In genomic region chr11:65197280-65197679, GRCm38 (mm10) we compare ENCODE assay signal across 9 mouse cellular contexts. TPM values are rescaled to one million over a fixed set of nuclear protein-coding genes. Genes with fewer than 3 reads are reported as not detected.
DNase-seq lines count a peak whose midpoint lies in the region; ATAC-seq and TF ChIP-seq lines count a peak whose summit lies in the region.
"Had no signal": no experiment of that assay in that cellular context is flagged by ENCODE, and none has a peak within 500 bp of the region (broad histone marks: within the 10 kb centered on the region; RNA-seq: fewer than 3 reads in every experiment).

No protein-coding gene starts in this region.

- H3K27me3 ChIP-seq in MEL (ENCODE audit: control insufficient read depth in 1 of 2, insufficient read depth in 2 of 2, low read length in 2 of 2): no peaks in the 10 kb centered on the region
- H3K27me3 ChIP-seq in intestine, postnatal 0 days (replicated peaks; ENCODE audit: control insufficient read depth, insufficient read depth, low read length): no peaks in the 10 kb centered on the region
- H3K27me3 ChIP-seq in limb, embryonic 11.5 days (ENCODE audit: control insufficient read depth, insufficient read depth, low read length): no peaks in the 10 kb centered on the region

- DNase-seq in 3T3-L1 (ENCODE audit: low read depth, low spot score) (peak; percentile 86), MEL (ENCODE audit: low read depth, low spot score) (peak; percentile 55)
- peak; percentile 26 for DNase-seq in cerebellum, adult 11-12 months
- DNase-seq in limb, embryonic 11.5 days (ENCODE audit: low spot score): peak; percentile 89
- peak; percentile 76 for DNase-seq in ovary, postnatal 14 days (ENCODE audit: low spot score)
- no peak for DNase-seq in natural killer cell, adult 2 months (ENCODE audit: low spot score in 2 of 2)

- no peaks in the 10 kb centered on the region for H3K4me1 ChIP-seq in MEL (ENCODE audit: control insufficient read depth in 1 of 2, insufficient read depth in 2 of 2, low read length in 2 of 2)
- H3K4me1 ChIP-seq in intestine, postnatal 0 days (replicated peaks; ENCODE audit: control insufficient read depth, insufficient read depth, low read length): no peaks in the 10 kb centered on the region
- no peaks in the 10 kb centered on the region for H3K4me1 ChIP-seq in limb, embryonic 11.5 days (ENCODE audit: control insufficient read depth, insufficient read depth, low read length)

- peak; percentile 58 to 77 (median 70) for TF ChIP-seq CTCF in MEL (IDR thresholded peaks at IDR 0.05 in 2 of 3, conservative IDR thresholded peaks at IDR 0.05 in 1 of 3; ENCODE audit: control insufficient read depth in 1 of 3, insufficient read depth in 1 of 3, low read depth in 2 of 3, low read length in 3 of 3, poor library complexity in 1 of 3, severe bottlenecking in 1 of 3)
- TF ChIP-seq CTCF in intestine, postnatal 0 days (IDR thresholded peaks at IDR 0.05; ENCODE audit: low read depth): peak; percentile 94

- peak; percentile 81 for ATAC-seq in frontal cortex, adult (ENCODE audit: low TSS enrichment)
- no peak for ATAC-seq in intestine, postnatal 0 days
- ATAC-seq in limb, embryonic 11.5 days (ENCODE audit: insufficient number of reproducible peaks, low FRiP score, low TSS enrichment, low read depth): no peak

- H3K36me3 ChIP-seq in MEL (ENCODE audit: control insufficient read depth in 1 of 2, insufficient read depth in 2 of 2, low read length in 2 of 2): no peaks in the 10 kb centered on the region
- peaks cover 7% of the 10 kb centered on the region; the same call in 1 of the 2 replicates for H3K36me3 ChIP-seq in intestine, postnatal 0 days (ENCODE audit: control insufficient read depth, insufficient read depth)
- no peaks in the 10 kb centered on the region for H3K36me3 ChIP-seq in limb, embryonic 11.5 days (ENCODE audit: control insufficient read depth, insufficient read depth, low read length)

- H3K4me3 ChIP-seq in MEL (ENCODE audit: control insufficient read depth in 1 of 2, insufficient read depth in 1 of 2, low read depth in 2 of 2, low read length in 2 of 2): no peak overlapping the region
- H3K4me3 ChIP-seq in intestine, postnatal 0 days (ENCODE audit: low read depth, low read length): no peak overlapping the region
- H3K4me3 ChIP-seq in limb, embryonic 11.5 days (ENCODE audit: low read depth, low read length): no peak overlapping the region

- 2% methylated on average over 3 of the region's 3 CpGs for WGBS in intestine, postnatal 0 days
- WGBS in limb, embryonic 11.5 days: 7% methylated on average over 3 of the region's 3 CpGs

- H3K9ac ChIP-seq in MEL (ENCODE audit: control insufficient read depth, low read depth, low read length, poor library complexity, severe bottlenecking): no peak overlapping the region
- H3K9ac ChIP-seq in intestine, postnatal 0 days (ENCODE audit: low read depth, low read length): no peak overlapping the region
- no peak overlapping the region for H3K9ac ChIP-seq in limb, embryonic 11.5 days (ENCODE audit: low read length)

- TF ChIP-seq RAD21 in MEL (IDR thresholded peaks at IDR 0.05; ENCODE audit: low read depth, low read length): peak; percentile 77

- no peak for TF ChIP-seq POLR2A in MEL (IDR thresholded peaks at IDR 0.05; ENCODE audit: control insufficient read depth in 1 of 2, insufficient read depth in 1 of 2, low read depth in 1 of 2, low read length in 2 of 2, poor library complexity in 1 of 2)

- no peaks in the 10 kb centered on the region for H3K9me3 ChIP-seq in MEL (replicated peaks; ENCODE audit: insufficient read depth, low read length)
- H3K9me3 ChIP-seq in intestine, postnatal 0 days (ENCODE audit: control insufficient read depth): no peaks in the 10 kb centered on the region
- no peaks in the 10 kb centered on the region for H3K9me3 ChIP-seq in limb, embryonic 11.5 days (ENCODE audit: control insufficient read depth, low read length)

- no peak for TF ChIP-seq EP300 in MEL (IDR thresholded peaks at IDR 0.05; ENCODE audit: low read depth in 1 of 2, low read length in 2 of 2)

- H3K27ac ChIP-seq in MEL (ENCODE audit: control insufficient read depth, low read depth, low read length): no peak overlapping the region
- H3K27ac ChIP-seq in intestine, postnatal 0 days (ENCODE audit: low read depth, low read length): no peak overlapping the region
- H3K27ac ChIP-seq in limb, embryonic 11.5 days (replicated peaks; ENCODE audit: low read depth, low read length): no peak overlapping the region

- no peak overlapping the region for H3K4me2 ChIP-seq in intestine, postnatal 0 days (replicated peaks; ENCODE audit: low read depth)
- H3K4me2 ChIP-seq in limb, embryonic 11.5 days (ENCODE audit: low read depth, severe bottlenecking): no peak overlapping the region

- H3K79me2 ChIP-seq in MEL (ENCODE audit: control insufficient read depth, insufficient read depth, low read length, poor library complexity): no peaks in the 10 kb centered on the region

TF ChIP-seq in MEL, 35 proteins besides CTCF, POLR2A, EP300 and RAD21:
- no peak for TF ChIP-seq POLR2AphosphoS2 (IDR thresholded peaks at IDR 0.05; ENCODE audit: low read length)
- TF ChIP-seq UBTF (IDR thresholded peaks at IDR 0.05; ENCODE audit: borderline replicate concordance, insufficient read depth, low read depth, low read length): no peak
- no peak for TF ChIP-seq RCOR1 (IDR thresholded peaks at IDR 0.05; ENCODE audit: low read depth, low read length)
- no peak for TF ChIP-seq KAT2A (conservative IDR thresholded peaks at IDR 0.05; ENCODE audit: low read depth, low read length)
- TF ChIP-seq POLR2AphosphoS5 (IDR thresholded peaks at IDR 0.05; ENCODE audit: borderline replicate concordance, low read depth, low read length): no peak
- no peak for TF ChIP-seq CHD1 (IDR thresholded peaks at IDR 0.05; ENCODE audit: low read depth, low read length)
- TF ChIP-seq JUND (IDR thresholded peaks at IDR 0.05; ENCODE audit: low read depth, low read length): no peak
- no peak for TF ChIP-seq CHD2 (IDR thresholded peaks at IDR 0.05; ENCODE audit: low read length)
- TF ChIP-seq SMC3 (IDR thresholded peaks at IDR 0.05; ENCODE audit: low read depth, low read length): peak; percentile 78
- TF ChIP-seq ZC3H11A (IDR thresholded peaks at IDR 0.05; ENCODE audit: low read depth, low read length): peak; percentile 67
- no peak for TF ChIP-seq ETS1 (IDR thresholded peaks at IDR 0.05; ENCODE audit: low read depth, low read length)
- TF ChIP-seq MYC (IDR thresholded peaks at IDR 0.05; ENCODE audit: low read depth, low read length): no peak
- no peak for TF ChIP-seq MAZ (IDR thresholded peaks at IDR 0.05; ENCODE audit: low read depth, low read length)

RNA-seq across cellular contexts. Expression of gene Arhgap44, which starts 34.5 kb away (rescaled TPM):
- not detected in 2 replicates for total RNA-seq in MEL (2012; rRNA removed)
- polyA plus RNA-seq in MEL (2012; ENCODE audit: insufficient read depth in 1 of 2, insufficient read length in 2 of 2, low read depth in 1 of 2, low replicate concordance in 2 of 2, missing spikeins in 1 of 2): under 1 TPM in 1 of 2 experiments, not detected in 1; 0.08 TPM
- 10.2 and 11.1 TPM in 2 replicates for polyA plus RNA-seq in intestine, postnatal 0 days (2015; fragmentation: Nextera tagmentation; extraction: Ambion mirVana)
- polyA plus RNA-seq in limb, embryonic 11.5 days (2014; fragmentation: Nextera tagmentation; extraction: Ambion mirVana): 3.0 and 3.9 TPM in 2 replicates

RNA-seq across cellular contexts. Expression of gene 1700086D15Rik, which starts 37.6 kb away (rescaled TPM):
- not detected in 2 replicates for total RNA-seq in MEL (2012; rRNA removed)
- not detected for polyA plus RNA-seq in MEL (2012; ENCODE audit: insufficient read depth in 1 of 2, insufficient read length in 2 of 2, low read depth in 1 of 2, low replicate concordance in 2 of 2, missing spikeins in 1 of 2)
- 0.13 TPM in 1 of 2 replicates, not detected in the other for polyA plus RNA-seq in intestine, postnatal 0 days (2015; fragmentation: Nextera tagmentation; extraction: Ambion mirVana)
- polyA plus RNA-seq in limb, embryonic 11.5 days (2014; fragmentation: Nextera tagmentation; extraction: Ambion mirVana): 0.13 TPM in 1 of 2 replicates, not detected in the other
- polyA plus RNA-seq: heart, embryonic 14.5 days had no signal

Comparison
In these comparisons a context has a peak if more than half of its experiments do, and no peak if none do; other contexts are left out.
1. DNase-seq: peak in 3T3-L1 (single experiment), MEL (single experiment), cerebellum, adult 11-12 months (single experiment), limb, embryonic 11.5 days (single experiment) and ovary, postnatal 14 days (single experiment); none in natural killer cell, adult 2 months (0 of 2).